Mouse (Mus musculus): ENCODE measurements around the gene Insyn1.

Insyn1 gene

GRCm38 (mm10) chr9:58534766-58535165 lies 46.4 kb downstream of the Insyn1 start:
- no peak for DNase-seq (ENCODE audit: low spot score)

- peak; percentile 31 for DNase-seq (ENCODE audit: low spot score)
Measured at GRCm38 (mm10) chr9:58535447-58536134, 47.2 kb downstream of the Insyn1 start.

GRCm38 (mm10) chr9:58537774-58538173 lies 49.4 kb downstream of the Insyn1 start:
- no peak for DNase-seq (ENCODE audit: low spot score)

- no peak for DNase-seq (ENCODE audit: low spot score)
Measured at GRCm38 (mm10) chr9:58539886-58540285, 51.5 kb downstream of the Insyn1 start.

- peak; percentile 65 for DNase-seq (ENCODE audit: low spot score)
Measured at GRCm38 (mm10) chr9:58541895-58542338, 53.5 kb downstream of the Insyn1 start.

GRCm38 (mm10) chr9:58544879-58545324 lies 56.5 kb downstream of the Insyn1 start:
- no peak for DNase-seq (ENCODE audit: low spot score)

- no peak for DNase-seq (ENCODE audit: low spot score)
Measured at GRCm38 (mm10) chr9:58545428-58545827, 57.0 kb downstream of the Insyn1 start.

GRCm38 (mm10) chr9:58546630-58547360 lies 58.4 kb downstream of the Insyn1 start:
- DNase-seq (ENCODE audit: low spot score), result no peak

GRCm38 (mm10) chr9:58548897-58549296 lies 60.5 kb downstream of the Insyn1 start:
- no peak for DNase-seq (ENCODE audit: low spot score)
